ENCODE assay signal across 20 mouse cellular contexts in the genomic region with DNA sequence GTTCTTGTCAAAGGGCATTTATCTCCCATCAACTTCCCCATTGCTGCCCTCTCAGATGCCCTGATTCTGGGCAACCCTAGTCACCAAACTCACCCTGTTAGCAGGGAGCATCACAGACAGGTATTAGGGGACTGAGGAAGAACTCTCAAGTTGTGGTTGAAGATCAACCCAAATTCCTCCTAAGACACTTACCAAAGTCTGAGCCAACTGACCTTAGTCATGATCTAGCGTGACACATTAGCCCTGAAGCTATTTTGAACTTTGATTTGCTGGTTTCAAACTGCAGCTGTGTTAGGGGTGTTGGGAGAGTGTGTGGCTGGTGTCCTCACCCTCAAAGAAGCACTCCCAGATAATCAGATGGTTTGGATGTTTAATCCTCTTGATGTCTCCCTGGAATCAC.
"Had no signal": no experiment of that assay in that cellular context is flagged by ENCODE, and none has a peak within 500 bp of the region (broad histone marks: within the 10 kb centered on the region; RNA-seq: fewer than 3 reads in every experiment).

No protein-coding gene starts in this region.

- H3K4me3 ChIP-seq: intestine, embryonic 15.5 days; limb, embryonic 12.5 days; limb, embryonic 15.5 days; midbrain, embryonic 12.5 days; midbrain, embryonic 15.5 days; myocyte; neural tube, embryonic 13.5 days; stomach, embryonic 15.5 days had no signal

- H3K9me3 ChIP-seq: intestine, embryonic 15.5 days; limb, embryonic 12.5 days; limb, embryonic 15.5 days; midbrain, embryonic 12.5 days; midbrain, embryonic 15.5 days; neural tube, embryonic 13.5 days; stomach, embryonic 15.5 days had no signal

- ATAC-seq: intestine, embryonic 15.5 days; liver, postnatal 0 days; lung, postnatal 0 days; midbrain, embryonic 15.5 days had no signal

- H3K4me1 ChIP-seq: intestine, embryonic 15.5 days; limb, embryonic 12.5 days; limb, embryonic 15.5 days; midbrain, embryonic 12.5 days; midbrain, embryonic 15.5 days; stomach, embryonic 15.5 days had no signal

- DNase-seq: left cerebral cortex, postnatal 4 days; liver, postnatal 0 days; lung, embryonic 14.5 days; retina, postnatal 1 day; right cerebral cortex, postnatal 25 days; spleen, adult 18-20 months; thymus, postnatal 25 days had no signal

- H3K4me2 ChIP-seq: intestine, embryonic 15.5 days; limb, embryonic 12.5 days; limb, embryonic 15.5 days; liver, embryonic 11.5 days; lung, embryonic 14.5 days; midbrain, embryonic 12.5 days; midbrain, embryonic 15.5 days; neural tube, embryonic 13.5 days; stomach, embryonic 15.5 days had no signal

- H3K27ac ChIP-seq: intestine, embryonic 15.5 days; kidney, postnatal 0 days; limb, embryonic 12.5 days; limb, embryonic 15.5 days; liver, embryonic 14.5 days; macrophage; midbrain, embryonic 12.5 days; midbrain, embryonic 15.5 days; neural tube, embryonic 13.5 days; stomach, embryonic 15.5 days had no signal

- H3K9ac ChIP-seq: intestine, embryonic 15.5 days; limb, embryonic 12.5 days; limb, embryonic 15.5 days; liver, embryonic 14.5 days; liver, postnatal 0 days; lung, embryonic 14.5 days; midbrain, embryonic 12.5 days; midbrain, embryonic 15.5 days; neural tube, embryonic 13.5 days; stomach, embryonic 15.5 days had no signal

- H3K27me3 ChIP-seq: intestine, embryonic 15.5 days; limb, embryonic 12.5 days; limb, embryonic 15.5 days; midbrain, embryonic 12.5 days; midbrain, embryonic 15.5 days; stomach, embryonic 15.5 days had no signal

- H3K36me3 ChIP-seq: intestine, embryonic 15.5 days; limb, embryonic 12.5 days; limb, embryonic 15.5 days; midbrain, embryonic 12.5 days; midbrain, embryonic 15.5 days; neural tube, embryonic 13.5 days; stomach, embryonic 15.5 days had no signal
